Mouse (Mus musculus) mouse embryonic stem cell (cell line): ENCODE data around the gene Zbtb4.
"Not testable (repeated sequence)": the region's sequence is repeated elsewhere in the genome, so short reads cannot be mapped to it uniquely, and the experiment has no call there.

ENCODE experiments used
- in situ Hi-C, 2 experiments: fragments of 300-500 bp; cut with MboI; formaldehyde crosslinking; loops; 1 replicate in 1 of 2; 3 replicates in 1 of 2; pipeline ENCODE4 v1.14.3; 2019 to 2020; ENCODE audit warnings: low sequenced_read_pairs in 2 of 2, low pct_unique_long_range_greater_than_20kb in 1 of 2, mixed read lengths in 1 of 2; ENCODE audit not compliant: unreplicated experiment in 1 of 2

Zbtb4 gene

DNA sequence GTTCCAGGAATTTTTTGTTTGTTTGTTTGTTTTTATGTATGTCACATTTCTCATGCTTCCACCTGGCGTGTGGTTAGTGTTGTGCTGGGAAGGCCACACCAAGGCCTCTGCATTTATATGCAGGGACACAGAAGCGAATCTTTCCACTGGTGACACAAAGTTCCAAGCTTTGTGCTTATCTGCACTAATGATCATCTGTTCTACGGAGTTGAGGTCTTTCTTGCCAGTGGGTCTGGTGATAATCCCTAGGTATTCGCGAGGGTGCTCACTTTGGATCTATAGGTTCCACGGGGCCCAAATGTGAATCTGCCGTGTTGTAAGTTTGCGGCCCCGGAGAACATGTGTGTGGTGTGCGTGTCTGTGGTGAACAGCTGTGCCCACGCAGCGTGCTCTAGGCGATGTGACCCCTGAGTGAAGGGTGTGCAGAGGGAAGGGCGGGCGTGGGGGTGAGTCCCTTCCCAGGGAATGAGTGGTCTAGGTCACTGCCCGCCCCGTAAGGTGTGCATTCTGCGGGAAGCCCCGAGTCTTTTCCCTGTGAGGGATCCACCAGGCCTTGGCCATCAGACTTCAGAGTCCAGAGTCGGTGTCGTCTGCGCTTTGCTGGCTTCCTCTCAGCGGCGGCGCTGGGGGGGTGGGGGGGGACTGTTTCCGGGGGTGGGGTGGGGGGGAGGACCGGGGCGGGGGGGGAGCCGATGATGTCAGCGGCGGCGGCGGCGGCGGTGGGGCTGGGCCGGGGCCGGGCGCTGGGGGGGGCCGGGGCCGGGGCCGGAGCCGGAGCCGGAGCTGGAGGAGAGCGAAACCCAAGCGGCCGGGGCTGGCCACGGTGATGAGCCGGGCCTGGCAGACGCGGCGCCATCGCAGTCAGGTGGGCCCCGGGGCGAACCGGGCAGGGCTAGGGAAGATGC, at the start of gene Zbtb4:
Zbtb4 (plus strand) TSS at position 692 of the 905 bp plus-strand sequence.
- in situ Hi-C loops = no loop called here

DNA sequence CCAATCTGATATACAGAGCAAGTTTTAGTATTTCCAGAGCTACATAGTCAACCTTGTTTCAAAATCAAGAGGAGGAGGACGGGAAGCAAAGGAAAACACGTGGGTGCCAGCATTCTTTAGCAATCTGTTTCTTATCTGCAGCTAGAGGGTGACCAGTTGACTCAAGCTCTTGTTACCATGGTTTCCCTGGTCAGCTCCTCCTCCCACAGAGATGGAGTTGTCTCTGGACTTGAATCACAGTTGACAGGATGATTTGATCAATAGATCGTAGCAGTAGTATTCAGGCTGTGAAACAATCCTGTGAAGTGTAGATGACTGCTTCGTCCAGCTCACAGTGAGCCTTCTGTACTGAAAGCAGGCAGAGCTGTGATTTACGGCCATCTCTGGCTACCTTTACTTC, 49.8 kb upstream of the Zbtb4 start:
- in situ Hi-C loops = loop anchor here (5.0 to 25.0 kb wide), 4 partner anchors 34 to 304 kb away; partner anchors contain the start of genes Fxr2 (in 2 of the 2), Senp3 (in 2 of the 2), Dnah2 (in 1 of the 2) and Kdm6b (in 1 of the 2)

DNA sequence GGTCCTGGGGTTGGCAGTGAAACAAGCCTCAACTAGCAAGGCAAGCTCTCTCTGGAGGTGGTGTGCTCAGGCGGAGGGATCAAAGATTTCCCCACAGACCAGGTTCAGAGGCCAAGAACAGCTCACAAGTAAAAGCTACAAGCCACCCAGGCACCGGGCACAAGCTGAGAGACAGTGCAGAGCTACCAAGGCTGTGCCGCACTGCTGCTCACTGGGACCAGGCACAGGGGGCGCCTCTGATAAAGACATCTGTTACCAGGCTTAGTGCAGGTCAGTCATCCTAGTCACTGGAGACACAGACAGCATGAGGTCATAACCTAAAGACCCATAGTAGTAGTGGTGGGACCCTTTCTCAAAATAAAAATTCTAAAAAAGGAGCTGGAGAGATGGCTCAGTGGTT, 48.8 kb upstream of the Zbtb4 start:
- in situ Hi-C loops = loop anchor here (5.0 to 25.0 kb wide), 4 partner anchors 35 to 305 kb away; partner anchors contain the start of genes Fxr2 (in 2 of the 2), Senp3 (in 2 of the 2), Dnah2 (in 1 of the 2) and Kdm6b (in 1 of the 2)

DNA sequence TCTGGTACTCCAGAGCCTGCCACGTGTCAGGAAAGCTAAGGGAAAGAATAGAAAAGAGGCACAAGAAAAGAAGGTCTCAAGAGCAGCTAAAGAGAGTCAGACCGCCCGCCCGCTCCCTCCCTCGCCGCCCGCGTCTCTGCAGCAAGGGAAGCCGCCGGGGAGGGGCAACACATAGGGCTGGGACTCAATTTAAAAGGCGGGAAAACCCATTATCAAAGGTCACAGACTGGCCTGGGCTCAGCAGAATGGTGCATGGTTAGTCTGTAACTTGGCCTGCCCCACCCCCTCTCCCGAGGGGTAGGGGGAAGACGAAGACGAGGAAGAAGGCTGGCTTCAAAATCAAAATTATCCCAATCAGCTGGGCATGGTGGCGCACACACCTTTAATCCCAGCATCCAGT, 47.1 kb upstream of the Zbtb4 start:
- in situ Hi-C loops = loop anchor here (5.0 to 25.0 kb wide), 4 partner anchors 36 to 306 kb away; partner anchors contain the start of genes Fxr2 (in 2 of the 2), Senp3 (in 2 of the 2), Dnah2 (in 1 of the 2) and Kdm6b (in 1 of the 2)

DNA sequence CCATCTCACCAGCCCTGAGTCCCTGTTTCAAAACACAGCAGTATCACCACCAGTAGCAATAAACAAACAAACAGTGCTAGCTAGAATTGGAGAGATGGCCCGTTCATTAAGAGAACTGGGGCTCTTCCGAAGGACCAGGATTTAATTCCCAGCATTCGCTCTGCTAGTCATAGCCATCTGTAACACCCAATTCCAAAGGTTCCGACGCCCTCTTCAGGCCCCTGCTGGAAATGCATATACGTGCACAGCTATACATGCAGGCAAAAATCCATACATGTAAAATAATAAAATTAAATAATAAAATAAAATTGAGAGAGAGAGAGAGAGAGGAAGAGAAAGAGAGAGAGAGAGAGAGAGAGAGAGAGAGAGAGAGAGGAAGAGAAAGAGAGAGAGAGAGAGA, 46.3 kb upstream of the Zbtb4 start:
- in situ Hi-C loops = loop anchor here (5.0 to 25.0 kb wide), 4 partner anchors 37 to 307 kb away; partner anchors contain the start of genes Fxr2 (in 2 of the 2), Senp3 (in 2 of the 2), Dnah2 (in 1 of the 2) and Kdm6b (in 1 of the 2)

DNA sequence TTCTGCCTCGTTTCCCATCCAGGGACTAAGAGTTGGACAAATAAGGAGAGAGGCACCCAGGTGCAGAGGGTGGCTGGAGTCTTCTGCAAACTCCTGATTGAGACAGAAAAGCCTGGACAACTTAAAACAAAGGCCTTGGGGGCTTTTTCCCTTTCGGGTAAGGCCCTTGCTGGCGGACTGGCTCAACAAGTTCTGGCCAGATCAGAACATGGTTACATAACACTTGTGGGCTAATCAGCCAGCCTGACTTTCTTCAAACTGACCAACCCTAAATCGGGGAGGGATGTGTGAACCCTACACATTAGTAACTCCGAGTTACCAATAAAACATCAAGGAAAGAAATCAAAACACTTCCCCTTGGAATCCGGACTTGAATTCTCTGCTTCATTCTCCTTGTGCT, 44.9 kb upstream of the Zbtb4 start:
- in situ Hi-C loops = loop anchor here in 1 of 2 experiments (25.0 kb wide), 1 partner anchor 309 kb away; the partner anchor contains the start of gene Kdm6b

DNA sequence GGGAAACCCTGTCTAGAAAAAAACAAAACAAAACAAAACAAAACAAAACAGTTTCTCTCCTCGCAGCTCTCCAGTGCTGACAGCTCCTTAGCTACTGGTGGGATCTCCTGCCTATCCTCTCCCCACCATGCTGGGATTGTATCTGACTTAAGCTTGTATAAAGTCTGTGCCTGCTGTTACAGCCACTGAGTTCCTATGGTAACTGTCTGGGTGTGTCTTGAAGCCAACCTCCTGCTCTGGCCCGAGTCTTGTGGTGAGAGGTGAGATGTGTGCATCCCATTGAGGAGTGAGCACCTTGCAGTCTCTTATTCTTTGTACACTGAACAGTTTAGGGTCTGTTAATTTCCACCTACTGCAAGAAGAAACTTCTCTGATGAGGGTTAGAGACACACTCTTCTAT, 42.6 kb upstream of the Zbtb4 start:
- in situ Hi-C loops = loop anchor here in 1 of 2 experiments (25.0 kb wide), 1 partner anchor 311 kb away; the partner anchor contains the start of gene Kdm6b

DNA sequence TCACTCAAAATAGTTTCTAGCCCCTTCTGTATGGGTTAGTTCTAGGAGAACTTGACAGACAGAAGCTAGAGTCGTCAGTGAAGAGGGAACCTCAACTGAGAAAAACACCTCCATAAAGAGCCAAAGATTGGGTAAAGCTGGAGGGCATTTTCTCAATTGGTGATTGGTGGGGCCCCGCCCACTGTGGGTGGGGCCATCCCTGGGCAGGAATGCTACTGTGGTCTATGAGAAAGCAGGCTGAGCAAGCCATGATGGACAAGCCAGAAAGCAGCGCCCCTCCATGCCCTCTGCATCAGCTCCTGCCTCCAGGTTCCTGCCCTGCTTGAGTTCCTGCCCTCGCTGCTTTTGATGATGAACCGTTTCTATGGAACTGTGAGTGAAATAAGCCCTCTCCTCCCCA, 39.8 kb upstream of the Zbtb4 start:
- in situ Hi-C loops = no loop called here

DNA sequence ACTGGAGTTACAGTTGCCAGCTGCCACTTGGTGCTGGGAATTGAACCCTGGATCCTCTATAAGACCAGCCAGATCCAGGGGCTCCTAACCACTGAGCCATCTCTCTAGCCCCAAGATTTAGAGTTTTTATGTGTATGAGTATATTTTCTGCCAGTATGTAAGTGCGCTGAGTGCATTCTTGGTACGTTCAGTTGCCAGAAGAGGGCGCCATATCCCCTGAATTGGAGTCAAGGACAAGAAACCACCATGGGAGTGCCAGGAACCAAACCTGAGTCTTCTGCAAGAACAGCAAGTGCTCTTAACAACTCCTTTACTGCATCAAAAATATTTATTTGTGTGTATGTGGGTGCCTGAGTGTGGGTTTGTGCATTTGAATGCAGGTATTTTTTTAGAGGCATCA, 36.6 kb upstream of the Zbtb4 start:
- in situ Hi-C loops = no loop called here

DNA sequence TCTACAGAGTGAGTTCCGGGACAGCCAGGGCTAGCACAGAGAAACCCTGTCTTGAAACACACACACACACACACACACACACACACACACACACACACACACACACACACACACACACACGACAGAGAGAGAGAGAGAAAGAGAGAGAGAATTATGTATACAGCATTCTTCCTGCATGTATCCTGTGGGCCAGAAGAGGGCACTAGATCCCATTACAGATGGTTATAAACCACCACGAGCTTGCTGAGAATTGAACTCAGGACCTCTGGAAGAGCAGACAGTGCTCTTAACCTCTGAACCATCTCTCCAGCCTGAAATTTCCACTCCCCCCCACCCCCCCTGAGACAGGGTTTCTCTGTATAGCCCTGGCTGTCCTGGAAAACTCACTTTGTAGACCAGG, 34.3 kb upstream of the Zbtb4 start:
- in situ Hi-C loops = not testable (repeated sequence)

DNA sequence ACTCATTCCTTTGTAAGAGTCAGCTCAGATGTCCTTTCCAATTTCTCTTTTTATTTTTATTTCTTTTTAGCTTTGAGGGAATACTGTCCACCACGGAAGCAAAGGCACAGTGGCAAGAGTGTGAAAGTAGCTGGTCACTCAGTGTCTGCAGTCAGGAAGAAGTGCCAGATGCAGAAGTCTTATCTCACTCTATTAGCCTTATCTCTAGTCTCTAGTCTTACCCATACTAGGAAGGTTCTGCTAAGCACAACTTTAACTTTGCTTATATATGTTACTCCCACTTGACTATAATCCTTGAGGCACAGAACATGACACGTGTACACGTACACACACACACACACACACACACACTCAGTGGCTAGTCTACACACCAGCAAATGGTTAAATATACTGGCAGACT, 14.1 kb upstream of the Zbtb4 start:
- in situ Hi-C loops = no loop called here

DNA sequence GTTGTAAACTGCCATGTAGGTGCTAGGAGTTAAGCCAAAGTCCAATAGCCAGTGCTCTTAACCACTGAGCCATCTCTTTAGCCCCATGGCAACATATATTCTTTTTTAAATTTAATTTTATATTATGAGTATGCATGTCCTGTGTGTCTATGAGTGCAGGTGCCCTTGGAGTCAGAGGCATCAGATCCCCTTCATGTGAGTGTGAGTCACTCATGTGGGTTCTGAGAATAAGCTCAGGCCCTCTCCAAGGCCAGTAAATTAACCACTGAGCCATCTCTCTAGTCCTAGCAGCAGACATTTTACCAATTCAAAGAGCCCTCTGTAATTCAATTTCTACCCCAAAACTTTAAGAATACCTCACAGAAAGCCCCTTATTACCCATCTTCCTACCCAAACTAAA, 13.0 kb upstream of the Zbtb4 start:
- in situ Hi-C loops = no loop called here

DNA sequence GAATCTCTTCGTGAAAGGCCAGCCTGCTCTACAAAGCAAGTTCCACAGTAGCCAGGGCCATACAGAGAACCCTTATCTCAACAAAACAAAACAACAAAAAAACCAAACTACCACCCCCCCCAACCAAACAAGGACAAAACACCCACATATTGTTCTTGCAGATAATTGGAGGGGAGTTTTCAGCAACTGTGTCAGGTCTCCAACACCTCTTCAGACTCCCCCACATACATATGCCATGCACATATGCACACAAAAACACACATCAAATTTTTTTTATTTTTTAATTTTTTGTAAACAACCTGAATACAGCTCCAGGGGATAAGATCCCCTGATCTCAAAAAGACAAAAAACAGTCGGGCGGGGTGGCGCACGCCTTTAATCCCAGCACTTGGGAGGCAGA, 11.5 kb upstream of the Zbtb4 start:
- in situ Hi-C loops = no loop called here

DNA sequence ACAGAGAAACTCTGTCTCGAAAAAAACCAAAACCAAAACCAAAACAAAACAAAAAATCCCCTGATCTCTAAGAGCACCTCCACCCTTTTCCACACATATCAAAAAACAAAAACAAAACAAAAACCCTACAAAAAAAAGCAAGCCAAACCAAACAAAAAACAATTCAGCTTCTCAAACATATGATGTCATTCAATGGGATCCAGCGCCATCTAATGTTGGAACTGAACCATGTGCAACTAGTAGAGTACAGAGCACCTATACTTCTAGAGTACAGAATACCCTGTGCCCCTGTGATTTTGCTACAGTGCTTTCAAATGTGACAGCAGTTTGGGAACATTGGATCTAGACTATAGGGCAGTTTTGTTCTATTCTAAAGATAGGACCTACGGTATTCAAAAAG, 11.0 kb upstream of the Zbtb4 start:
- in situ Hi-C loops = no loop called here

DNA sequence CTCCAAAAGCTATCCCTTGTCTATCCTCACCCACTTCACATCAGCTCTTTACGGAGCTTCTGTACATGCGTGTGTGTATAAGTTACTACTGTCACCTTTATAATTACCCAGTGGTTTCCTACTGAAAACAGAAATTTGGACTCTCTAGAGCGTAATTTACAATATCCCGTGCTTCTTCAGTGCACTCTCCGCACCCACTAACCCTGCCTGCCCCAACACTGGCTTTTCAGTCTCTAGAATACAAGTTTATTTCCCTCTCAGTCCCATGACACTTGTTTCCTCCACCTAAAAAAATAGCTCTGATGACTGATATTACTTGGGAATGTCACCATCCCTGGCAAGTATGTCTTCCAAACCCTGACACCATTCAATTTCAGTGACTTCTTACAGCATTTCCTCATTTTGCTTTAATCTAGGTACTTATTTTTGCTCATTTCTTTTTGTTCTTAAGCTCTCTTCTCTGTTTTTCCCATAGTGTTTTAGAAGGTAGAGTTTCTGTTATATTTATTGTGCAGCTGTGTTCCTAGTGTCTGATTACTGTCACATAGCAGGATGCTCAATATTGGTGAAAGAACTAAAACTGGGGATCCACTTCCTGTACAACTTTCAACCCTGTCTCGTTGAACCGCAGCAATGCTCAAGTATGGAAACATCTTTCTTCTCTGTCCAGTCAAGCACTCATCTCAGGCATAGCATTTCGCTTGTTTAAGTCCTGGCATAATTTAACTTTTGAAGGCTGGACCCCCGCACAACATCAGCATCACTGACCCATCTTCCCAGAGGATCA, 8.2 kb upstream of the Zbtb4 start:
- in situ Hi-C loops = no loop called here

DNA sequence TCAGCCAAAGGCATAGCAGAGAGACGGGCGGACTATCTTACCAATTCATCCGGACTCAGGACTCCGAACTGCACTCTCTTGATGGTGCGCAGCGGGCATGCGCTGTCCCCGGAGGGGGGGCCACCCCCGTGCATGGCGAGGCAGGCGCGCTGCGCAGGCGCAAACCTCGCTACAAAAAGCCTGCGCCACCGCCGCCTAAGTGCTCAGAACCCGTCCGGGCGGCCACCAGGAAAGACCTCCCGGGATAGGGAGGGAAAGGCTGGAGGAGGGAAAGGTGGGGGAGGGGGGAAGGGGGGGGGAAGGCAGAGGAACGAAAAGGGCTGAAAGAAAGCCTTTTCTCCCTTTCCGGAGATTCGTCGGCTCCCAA, 7.6 kb upstream of the Zbtb4 start:
- in situ Hi-C loops = no loop called here

DNA sequence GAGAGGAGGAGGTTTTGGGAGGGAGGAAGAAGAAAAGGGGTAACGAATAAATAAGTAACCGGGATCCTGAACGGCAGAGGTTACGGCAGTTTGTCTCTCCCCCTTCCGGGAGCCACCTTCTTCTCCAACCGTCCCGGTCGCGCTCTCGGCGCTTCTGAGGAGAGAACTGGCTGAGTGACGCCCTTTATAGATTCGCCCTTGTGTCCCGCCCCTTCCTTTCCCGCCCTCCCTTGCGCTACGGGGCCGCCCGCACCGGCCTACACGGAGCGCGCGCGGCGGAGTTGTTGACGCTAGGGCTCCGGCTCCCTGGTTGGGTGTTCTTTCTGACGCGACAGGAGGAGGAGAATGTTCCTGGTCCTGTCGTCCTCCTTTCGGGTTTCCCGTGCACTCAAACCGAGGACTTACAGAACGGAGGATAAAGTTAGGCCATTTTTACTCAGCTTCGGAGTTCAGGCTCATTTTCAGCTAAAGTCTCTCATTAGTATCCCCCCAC, 7.2 kb upstream of the Zbtb4 start, which contains the start of gene Polr2a:
Polr2a (minus strand) TSS at position 160 of the 493 bp plus-strand sequence.
- in situ Hi-C loops = no loop called here

DNA sequence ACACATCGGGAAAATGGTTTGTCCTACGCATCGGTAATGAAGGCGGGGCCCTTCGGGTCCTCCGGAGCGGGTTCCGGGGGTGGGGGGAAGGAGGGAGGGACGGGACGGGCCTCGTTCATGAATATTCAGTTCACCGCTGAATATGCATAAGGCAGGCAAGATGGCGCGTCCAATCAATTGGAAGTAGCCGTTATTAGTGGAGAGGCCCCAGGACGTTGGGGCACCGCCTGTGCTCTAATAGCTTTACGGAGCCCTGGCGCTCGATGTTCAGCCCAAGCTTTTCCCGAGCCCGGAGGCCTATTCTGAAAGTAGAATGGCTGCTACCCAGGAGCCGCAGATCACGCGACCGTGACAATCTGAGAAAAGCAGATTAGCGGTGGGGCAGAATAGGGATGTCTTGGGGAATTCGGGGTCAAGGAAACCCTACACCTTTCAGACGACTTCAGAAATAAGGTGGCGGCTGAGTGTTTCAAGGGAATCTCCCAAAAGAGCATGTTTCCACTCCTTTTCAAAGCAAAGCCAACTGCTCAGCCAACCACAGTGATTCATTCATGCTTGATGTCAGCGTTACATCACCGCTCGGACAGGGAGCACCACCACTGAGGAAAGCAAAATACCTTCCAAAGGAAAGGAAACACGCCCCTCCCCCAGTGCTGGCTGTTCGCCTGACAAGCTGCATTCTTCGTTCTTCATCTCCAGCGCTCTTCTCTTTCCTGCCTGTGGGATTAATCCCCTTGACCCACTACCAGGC, 6.6 kb upstream of the Zbtb4 start:
- in situ Hi-C loops = no loop called here
